Mouse (Mus musculus) embryonic fibroblast, embryonic 13.5 days (primary cell): ENCODE results near the gene Gp1ba.

Experiments
- CTCF ChIP-seq: IDR thresholded peaks from 2 replicates; pipeline ENCODE4 v1.5.1; 2011; ENCODE audit warnings: mild to moderate bottlenecking, control low read depth, low read length, moderate library complexity, borderline replicate concordance; ENCODE audit not compliant: insufficient read depth
- POLR2A ChIP-seq: IDR thresholded peaks from 2 replicates; pipeline ENCODE4 v1.6.1; 2011; ENCODE audit warnings: low read depth, mild to moderate bottlenecking, control low read depth, low read length, moderate library complexity

GRCm38 (mm10) chr11:70638714-70639278 is at the start of gene Gp1ba:
- TF ChIP-seq POLR2A, result no peak
- TF ChIP-seq CTCF, result no peak
